Mouse (Mus musculus): ENCODE measurements at regions not wholly inside any gene's neighbourhood (a gene's known extent, or its start where the extent isn't known, plus 50 kb on each side); places are given as distances from the start of the nearest gene placed in this dataset.
A peak's percentile ranks its signal among the peaks of the same experiment; 100 is the strongest.

- 32% methylated on average over 5 of the region's 5 CpGs for WGBS
- Histone ChIP-seq H3K4me3 (no peak overlapping the region), H3K4me2 (peak overlapping the region; percentile 39), H3K27me3 (no peaks in the 10 kb centered on the region), H3K4me1 (replicated peaks) (peaks cover 49% of the 10 kb centered on the region), H3K36me3 (no peaks in the 10 kb centered on the region), H3K9me3 (replicated peaks) (no peaks in the 10 kb centered on the region), H3K9ac (no peak overlapping the region), H3K27ac (peak overlapping the region; percentile 87)
- ATAC-seq (replicated peaks; ENCODE audit: insufficient number of reproducible peaks, insufficient read depth, low FRiP score, low read depth) = 0 out of 2 replicates have a peak, but pooled peaks have one; percentile 5
Measured at GRCm38 (mm10) chr15:36873884-36874243, 133.7 kb downstream of the Zfp706 start.

DNA sequence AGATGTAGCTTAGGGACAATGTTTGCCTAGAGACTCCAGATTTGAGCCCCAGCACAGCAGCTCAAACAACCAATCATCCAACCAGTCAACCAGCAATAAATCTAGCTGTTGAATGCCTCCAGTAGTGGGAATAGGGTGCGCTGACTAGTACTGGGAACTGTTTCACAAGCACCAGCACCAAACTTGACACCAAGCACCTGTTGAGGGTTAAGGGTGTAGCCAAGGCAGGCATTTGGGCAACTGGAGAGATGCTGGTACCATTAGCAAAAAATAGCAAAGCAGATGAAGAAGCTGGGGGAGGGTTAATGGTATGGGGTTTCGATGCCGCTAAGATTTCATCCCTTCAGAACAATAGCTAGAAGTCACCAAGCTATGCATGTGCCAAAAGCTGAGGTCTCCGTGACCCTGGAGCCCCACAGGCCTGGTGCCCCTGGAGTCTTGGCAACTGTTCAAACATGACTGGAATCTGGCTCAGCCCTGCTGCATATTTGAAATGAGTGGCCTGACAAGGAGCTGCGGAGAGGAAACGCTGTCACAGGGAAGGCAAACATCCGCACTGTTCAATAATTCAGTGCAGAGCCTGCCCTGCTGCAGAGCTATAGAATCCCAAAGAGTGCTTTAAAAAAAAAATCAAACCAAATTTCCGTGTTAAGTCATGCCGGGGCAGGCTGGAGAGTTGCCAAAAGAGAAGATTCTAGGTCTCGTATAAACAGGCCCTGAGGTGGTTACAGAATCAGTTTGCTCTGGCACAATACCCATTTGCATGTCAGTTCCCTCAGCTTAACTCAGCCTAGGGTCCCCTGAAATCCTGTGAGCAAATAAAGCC is 134.3 kb downstream of the Zfp706 start:
- no peak overlapping the region for H3K9ac ChIP-seq
- no peaks in the 10 kb centered on the region for H3K9me3 ChIP-seq (replicated peaks)
- no peaks in the 10 kb centered on the region for H3K36me3 ChIP-seq
- 15% methylated on average over 10 of the region's 10 CpGs for WGBS
- H3K4me3 ChIP-seq = no peak overlapping the region
- peak overlapping the region; percentile 87 for H3K27ac ChIP-seq
- no peaks in the 10 kb centered on the region for H3K27me3 ChIP-seq
- ATAC-seq (replicated peaks; ENCODE audit: insufficient number of reproducible peaks, insufficient read depth, low FRiP score, low read depth) = peak; percentile 89
- H3K4me2 ChIP-seq = peak overlapping the region; percentile 39
- peaks cover 43% of the 10 kb centered on the region for H3K4me1 ChIP-seq (replicated peaks)

- Histone ChIP-seq H3K27me3 (no peaks in the 10 kb centered on the region), H3K4me3 (no peak overlapping the region), H3K9ac (no peak overlapping the region), H3K27ac (peak overlapping the region; percentile 87), H3K36me3 (no peaks in the 10 kb centered on the region), H3K4me2 (no peak overlapping the region), H3K9me3 (replicated peaks) (no peaks in the 10 kb centered on the region), H3K4me1 (replicated peaks) (peaks cover 38% of the 10 kb centered on the region)
- ATAC-seq (replicated peaks; ENCODE audit: insufficient number of reproducible peaks, insufficient read depth, low FRiP score, low read depth) = no peak
- WGBS = 56% methylated on average over 2 of the region's 2 CpGs
Measured at GRCm38 (mm10) chr15:36872566-36872965, 135.0 kb downstream of the Zfp706 start.

- H3K27ac ChIP-seq = no peak overlapping the region
- no peak overlapping the region for H3K9ac ChIP-seq
- ATAC-seq (replicated peaks; ENCODE audit: insufficient number of reproducible peaks, insufficient read depth, low FRiP score, low read depth) = no peak
- H3K4me2 ChIP-seq = no peak overlapping the region
- no peaks in the 10 kb centered on the region for H3K9me3 ChIP-seq (replicated peaks)
- peaks cover 32% of the 10 kb centered on the region for H3K4me1 ChIP-seq (replicated peaks)
- H3K27me3 ChIP-seq = no peaks in the 10 kb centered on the region
- H3K4me3 ChIP-seq = no peak overlapping the region
- WGBS = 90% methylated on average over 7 of the region's 7 CpGs
- no peaks in the 10 kb centered on the region for H3K36me3 ChIP-seq
Measured at GRCm38 (mm10) chr15:36870717-36871116, 136.9 kb downstream of the Zfp706 start.

DNA sequence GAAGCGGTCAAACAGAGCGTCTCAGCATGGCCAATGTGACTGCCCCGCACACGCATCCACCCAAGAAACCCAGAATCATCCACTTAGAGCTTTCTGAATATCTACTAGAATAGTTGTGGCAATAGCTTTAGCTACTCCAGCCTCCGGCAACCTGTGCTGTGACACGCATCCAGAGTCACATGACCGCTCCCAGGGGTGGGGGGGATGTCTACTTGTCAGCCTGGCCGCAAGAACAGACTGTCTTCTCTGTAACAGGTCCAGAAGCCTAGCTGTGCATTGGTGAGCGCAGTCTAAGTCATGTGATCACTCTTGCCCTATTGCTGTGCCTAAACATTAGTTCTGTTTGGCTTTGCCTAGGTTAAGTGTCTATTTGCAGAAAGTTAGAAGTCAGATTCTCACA is 137.5 kb downstream of the Zfp706 start:
- no peak overlapping the region for H3K9ac ChIP-seq
- H3K4me1 ChIP-seq (replicated peaks) = peaks cover 26% of the 10 kb centered on the region
- H3K4me3 ChIP-seq = no peak overlapping the region
- no peaks in the 10 kb centered on the region for H3K27me3 ChIP-seq
- WGBS = 92% methylated on average over 9 of the region's 9 CpGs
- no peaks in the 10 kb centered on the region for H3K36me3 ChIP-seq
- no peak overlapping the region for H3K4me2 ChIP-seq
- no peak for ATAC-seq (replicated peaks; ENCODE audit: insufficient number of reproducible peaks, insufficient read depth, low FRiP score, low read depth)
- no peaks in the 10 kb centered on the region for H3K9me3 ChIP-seq (replicated peaks)
- H3K27ac ChIP-seq = no peak overlapping the region

DNA sequence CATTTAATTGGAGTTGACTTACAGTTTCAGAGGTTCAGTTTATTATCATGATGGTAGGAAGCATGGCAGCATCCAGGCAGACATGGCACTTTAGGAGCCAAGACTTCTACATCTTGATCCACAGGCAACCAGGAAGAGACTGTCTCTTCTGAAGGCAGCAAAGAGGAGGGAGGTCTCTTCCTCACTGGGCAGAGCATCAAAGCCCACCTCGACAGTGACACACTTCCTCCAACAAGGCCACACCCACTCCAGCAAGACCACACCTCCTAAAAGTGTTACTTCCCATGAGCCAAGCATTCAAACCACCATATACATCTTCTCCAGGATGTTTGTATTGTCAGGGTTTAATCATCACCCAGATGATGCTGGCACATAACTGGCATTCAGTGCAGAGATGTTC is 141.5 kb downstream of the Zfp706 start:
- H3K9me3 ChIP-seq (replicated peaks) = no peaks in the 10 kb centered on the region
- no peak overlapping the region for H3K4me2 ChIP-seq
- H3K27ac ChIP-seq = no peak overlapping the region
- ATAC-seq (replicated peaks; ENCODE audit: insufficient number of reproducible peaks, insufficient read depth, low FRiP score, low read depth) = no peak
- H3K36me3 ChIP-seq = no peaks in the 10 kb centered on the region
- no peak overlapping the region for H3K9ac ChIP-seq
- H3K4me1 ChIP-seq (replicated peaks) = no peaks in the 10 kb centered on the region
- no peaks in the 10 kb centered on the region for H3K27me3 ChIP-seq
- WGBS = 35% methylated on average over 1 of the region's 1 CpGs
- no peak overlapping the region for H3K4me3 ChIP-seq

- Histone ChIP-seq H3K9me3 (replicated peaks) (no peaks in the 10 kb centered on the region), H3K36me3 (no peaks in the 10 kb centered on the region), H3K27me3 (no peaks in the 10 kb centered on the region), H3K27ac (no peak overlapping the region), H3K9ac (no peak overlapping the region), H3K4me1 (replicated peaks) (no peaks in the 10 kb centered on the region), H3K4me2 (no peak overlapping the region), H3K4me3 (no peak overlapping the region)
- WGBS = 44% methylated on average over 3 of the region's 3 CpGs
- ATAC-seq (replicated peaks; ENCODE audit: insufficient number of reproducible peaks, insufficient read depth, low FRiP score, low read depth) = no peak
Measured at GRCm38 (mm10) chr15:36865332-36865731, 142.2 kb downstream of the Zfp706 start.

- Histone ChIP-seq H3K36me3 (no peaks in the 10 kb centered on the region), H3K9me3 (replicated peaks) (no peaks in the 10 kb centered on the region), H3K27me3 (no peaks in the 10 kb centered on the region), H3K4me3 (no peak overlapping the region), H3K9ac (no peak overlapping the region), H3K4me1 (replicated peaks) (no peaks in the 10 kb centered on the region), H3K27ac (no peak overlapping the region), H3K4me2 (no peak overlapping the region)
- ATAC-seq (replicated peaks; ENCODE audit: insufficient number of reproducible peaks, insufficient read depth, low FRiP score, low read depth) = no peak
- WGBS = 66% methylated on average over 2 of the region's 2 CpGs
Measured at GRCm38 (mm10) chr15:36864046-36864445, 143.5 kb downstream of the Zfp706 start.

DNA sequence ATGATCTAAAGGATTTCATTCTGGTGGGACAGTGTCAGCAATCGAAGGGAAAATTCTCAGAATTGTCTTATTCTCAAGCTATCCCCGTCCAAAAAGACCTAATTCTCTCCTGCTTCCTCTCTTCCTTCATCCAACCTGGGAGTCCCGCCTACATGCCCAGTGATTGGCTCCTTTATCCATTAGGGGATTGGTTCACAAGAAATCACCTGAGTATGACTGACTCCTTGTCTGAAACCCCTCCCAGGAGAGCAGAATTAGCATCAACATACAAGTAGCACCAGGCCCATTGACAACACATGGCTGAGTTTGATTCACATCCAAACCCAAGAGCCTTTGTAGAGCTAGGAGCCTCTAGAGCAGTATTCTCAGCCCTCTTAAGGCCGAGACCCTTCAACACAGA is 148.9 kb downstream of the Zfp706 start:
- 84% methylated on average over 4 of the region's 4 CpGs for WGBS
- no peaks in the 10 kb centered on the region for H3K36me3 ChIP-seq

DNA sequence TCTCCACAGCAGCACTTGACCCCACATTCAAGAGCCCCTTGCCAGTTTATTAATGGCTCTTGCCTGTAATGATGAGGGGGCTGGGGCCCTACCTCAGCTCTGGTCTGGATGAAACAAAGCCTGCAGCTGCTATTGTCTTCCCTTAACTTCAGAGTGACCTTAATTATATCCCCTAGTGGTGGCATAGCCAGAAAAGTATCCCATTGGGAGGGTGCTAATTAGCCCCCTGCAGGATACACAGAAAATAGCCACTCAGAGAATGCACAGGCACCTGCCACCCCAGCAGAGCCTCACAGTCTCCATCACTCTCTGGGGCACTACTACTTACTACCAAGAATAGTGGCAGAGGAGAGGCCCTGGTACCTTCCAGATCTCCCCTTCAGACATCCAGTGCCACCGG is 150.0 kb downstream of the Zfp706 start:
- H3K36me3 ChIP-seq = no peaks in the 10 kb centered on the region
- no peak overlapping the region for H3K27ac ChIP-seq
- no peak overlapping the region for H3K4me2 ChIP-seq
- no peak for ATAC-seq (replicated peaks; ENCODE audit: insufficient number of reproducible peaks, insufficient read depth, low FRiP score, low read depth)
- no peak overlapping the region for H3K9ac ChIP-seq
- WGBS = 88% methylated on average over 1 of the region's 1 CpGs
- no peaks in the 10 kb centered on the region for H3K27me3 ChIP-seq
- no peaks in the 10 kb centered on the region for H3K9me3 ChIP-seq (replicated peaks)
- no peak overlapping the region for H3K4me3 ChIP-seq
- H3K4me1 ChIP-seq (replicated peaks) = peaks cover 23% of the 10 kb centered on the region

More for the DNA sequence above, 148.9 kb downstream of the Zfp706 start:
- peaks cover 23% of the 10 kb centered on the region for H3K4me1 ChIP-seq (replicated peaks)
- no peak for ATAC-seq (replicated peaks; ENCODE audit: insufficient number of reproducible peaks, insufficient read depth, low FRiP score, low read depth)
- no peak overlapping the region for H3K27ac ChIP-seq
- H3K9ac ChIP-seq = no peak overlapping the region
- no peak overlapping the region for H3K4me2 ChIP-seq
- no peak overlapping the region for H3K4me3 ChIP-seq
- H3K27me3 ChIP-seq = no peaks in the 10 kb centered on the region
- no peaks in the 10 kb centered on the region for H3K9me3 ChIP-seq (replicated peaks)

DNA sequence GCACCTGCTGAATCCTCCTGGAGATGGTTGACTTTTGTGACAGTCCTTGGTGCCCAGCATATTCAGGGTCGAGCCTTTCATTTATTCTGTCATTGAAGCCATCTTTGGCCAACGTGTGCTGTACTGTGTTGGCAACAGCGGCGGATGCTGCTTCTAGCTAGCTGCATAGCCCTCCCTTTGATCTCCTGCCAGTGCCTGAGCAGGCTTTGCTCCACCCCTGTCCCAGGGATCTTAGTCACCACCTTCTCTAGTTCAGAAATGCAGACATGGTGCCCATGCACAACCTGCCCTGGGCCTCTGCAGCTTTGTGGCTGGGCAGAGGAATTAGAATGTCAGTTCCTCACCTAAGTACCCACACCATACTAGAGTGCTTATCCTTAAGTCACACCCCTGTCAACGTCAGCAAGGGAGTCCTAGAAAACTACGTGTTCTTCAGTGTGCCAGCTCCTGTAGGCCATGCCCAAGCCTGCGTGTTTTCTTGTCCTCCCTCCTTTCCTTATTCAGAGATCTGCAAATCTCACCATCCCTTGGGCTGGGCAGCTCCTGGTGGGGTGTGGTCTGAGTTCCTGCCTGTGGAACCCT is 151.9 kb downstream of the Zfp706 start:
- WGBS = 31% methylated on average over 7 of the region's 7 CpGs
- ATAC-seq (replicated peaks; ENCODE audit: insufficient number of reproducible peaks, insufficient read depth, low FRiP score, low read depth) = peak; percentile 86
- peak overlapping the region; percentile 43 for H3K4me2 ChIP-seq

GRCm38 (mm10) chr15:36854900-36855321 is 152.7 kb downstream of the Zfp706 start:
- 13% methylated on average over 6 of the region's 6 CpGs for WGBS
- H3K4me2 ChIP-seq = peak overlapping the region; percentile 43
- H3K4me1 ChIP-seq (replicated peaks) = peaks cover 23% of the 10 kb centered on the region
- no peak overlapping the region for H3K9ac ChIP-seq
- H3K9me3 ChIP-seq (replicated peaks) = no peaks in the 10 kb centered on the region
- no peak overlapping the region for H3K4me3 ChIP-seq
- H3K27me3 ChIP-seq = no peaks in the 10 kb centered on the region
- no peaks in the 10 kb centered on the region for H3K36me3 ChIP-seq
- peak overlapping the region; percentile 97 for H3K27ac ChIP-seq
- peak; percentile 81 for ATAC-seq (replicated peaks; ENCODE audit: insufficient number of reproducible peaks, insufficient read depth, low FRiP score, low read depth)

More for the DNA sequence above, 151.9 kb downstream of the Zfp706 start:
- H3K4me1 ChIP-seq (replicated peaks) = peaks cover 23% of the 10 kb centered on the region
- no peaks in the 10 kb centered on the region for H3K9me3 ChIP-seq (replicated peaks)
- no peaks in the 10 kb centered on the region for H3K27me3 ChIP-seq
- H3K4me3 ChIP-seq = no peak overlapping the region
- no peaks in the 10 kb centered on the region for H3K36me3 ChIP-seq
- no peak overlapping the region for H3K9ac ChIP-seq
- H3K27ac ChIP-seq = peak overlapping the region; percentile 97

Data from heart, embryonic 15.5 days (tissue).